Mouse (Mus musculus): ENCODE data around the gene Eea1. TPM values are rescaled to one million over a fixed set of nuclear protein-coding genes. Genes with fewer than 3 reads are reported as not detected.

The Eea1 gene
- polyA plus RNA-seq, 1 experiment: 2.8 TPM

- Histone ChIP-seq H3K4me1 (ENCODE audit: control insufficient read depth, insufficient read depth, insufficient read length, low read length) (peaks cover 4% of the 10 kb centered on the region; the same call in 1 of the 2 replicates), H3K4me3 (ENCODE audit: low read depth, low read length) (no peak overlapping the region), H3K27ac (ENCODE audit: insufficient read depth, low read depth, low read length) (no peak overlapping the region), H3K36me3 (ENCODE audit: control insufficient read depth, insufficient read depth, low read length) (no peaks in the 10 kb centered on the region), H3K27me3 (ENCODE audit: control insufficient read depth, insufficient read depth, low read length) (no peaks in the 10 kb centered on the region)
- whole genome bisulfite sequencing: 84% methylated on average over 4 of the region's 4 CpGs
- TF ChIP-seq CTCF (IDR thresholded peaks at IDR 0.05; ENCODE audit: extremely low read depth, insufficient read length, insufficient replicate concordance, low read depth, low read length) (no peak), POLR2A (IDR thresholded peaks at IDR 0.05; ENCODE audit: low read depth, low read length) (no peak)
Measured at GRCm38 (mm10) chr10:96079823-96080222, 139.4 kb downstream of the Eea1 start.

GRCm38 (mm10) chr10:96080440-96081381 is 140.3 kb downstream of the Eea1 start:
- H3K4me3 ChIP-seq (ENCODE audit: low read depth, low read length): no peak overlapping the region
- H3K27me3 ChIP-seq (ENCODE audit: control insufficient read depth, insufficient read depth, low read length): no peaks in the 10 kb centered on the region
- no peaks in the 10 kb centered on the region for H3K36me3 ChIP-seq (ENCODE audit: control insufficient read depth, insufficient read depth, low read length)
- H3K4me1 ChIP-seq (ENCODE audit: control insufficient read depth, insufficient read depth, insufficient read length, low read length): peaks cover 4% of the 10 kb centered on the region; the same call in 1 of the 2 replicates
- H3K27ac ChIP-seq (ENCODE audit: insufficient read depth, low read depth, low read length): no peak overlapping the region
- 54% methylated on average over 21 of the region's 21 CpGs for WGBS
- TF ChIP-seq POLR2A (IDR thresholded peaks at IDR 0.05; ENCODE audit: low read depth, low read length) (no peak), CTCF (IDR thresholded peaks at IDR 0.05; ENCODE audit: extremely low read depth, insufficient read length, insufficient replicate concordance, low read depth, low read length) (peak; percentile 63; the same call in 1 of the 2 replicates)

GRCm38 (mm10) chr10:96082203-96082602 is 141.8 kb downstream of the Eea1 start:
- H3K36me3 ChIP-seq (ENCODE audit: control insufficient read depth, insufficient read depth, low read length): no peaks in the 10 kb centered on the region
- no peak overlapping the region for H3K4me3 ChIP-seq (ENCODE audit: low read depth, low read length)
- no peak for TF ChIP-seq POLR2A (IDR thresholded peaks at IDR 0.05; ENCODE audit: low read depth, low read length)
- no peak for TF ChIP-seq CTCF (IDR thresholded peaks at IDR 0.05; ENCODE audit: extremely low read depth, insufficient read length, insufficient replicate concordance, low read depth, low read length)
- H3K27ac ChIP-seq (ENCODE audit: insufficient read depth, low read depth, low read length): no peak overlapping the region
- no peaks in the 10 kb centered on the region for H3K4me1 ChIP-seq (ENCODE audit: control insufficient read depth, insufficient read depth, insufficient read length, low read length)
- H3K27me3 ChIP-seq (ENCODE audit: control insufficient read depth, insufficient read depth, low read length): no peaks in the 10 kb centered on the region
- WGBS: 47% methylated on average over 3 of the region's 3 CpGs

DNA sequence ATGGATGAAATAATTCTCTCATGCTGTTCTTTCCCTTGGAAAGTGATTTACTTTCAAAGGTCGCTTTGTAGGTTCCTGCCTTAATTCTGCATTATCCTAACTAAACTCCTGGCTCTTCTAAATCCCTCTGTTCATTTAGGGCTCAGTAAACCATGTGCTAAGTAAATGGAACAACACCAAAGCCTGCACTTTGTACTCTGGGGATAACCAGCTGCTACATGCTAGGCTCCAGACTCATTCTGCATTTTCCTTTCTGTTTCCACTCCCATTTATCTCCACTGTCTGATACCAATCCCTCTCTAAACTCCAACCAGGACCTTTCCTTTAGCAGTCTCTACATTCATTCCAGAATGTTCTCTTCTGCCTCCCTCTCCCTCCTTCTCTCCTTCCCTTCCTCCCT is 149.3 kb downstream of the Eea1 start:
- no peaks in the 10 kb centered on the region for H3K27me3 ChIP-seq (ENCODE audit: control insufficient read depth, insufficient read depth, low read length)
- no peaks in the 10 kb centered on the region; the same call in 1 of the 2 replicates for H3K4me1 ChIP-seq (ENCODE audit: control insufficient read depth, insufficient read depth, insufficient read length, low read length)
- WGBS: 60% methylated on average over 1 of the region's 1 CpGs
- H3K27ac ChIP-seq (ENCODE audit: insufficient read depth, low read depth, low read length): no peak overlapping the region
- TF ChIP-seq CTCF (IDR thresholded peaks at IDR 0.05; ENCODE audit: extremely low read depth, insufficient read length, insufficient replicate concordance, low read depth, low read length) (no peak), POLR2A (IDR thresholded peaks at IDR 0.05; ENCODE audit: low read depth, low read length) (no peak)
- no peaks in the 10 kb centered on the region for H3K36me3 ChIP-seq (ENCODE audit: control insufficient read depth, insufficient read depth, low read length)
- H3K4me3 ChIP-seq (ENCODE audit: low read depth, low read length): no peak overlapping the region

DNA sequence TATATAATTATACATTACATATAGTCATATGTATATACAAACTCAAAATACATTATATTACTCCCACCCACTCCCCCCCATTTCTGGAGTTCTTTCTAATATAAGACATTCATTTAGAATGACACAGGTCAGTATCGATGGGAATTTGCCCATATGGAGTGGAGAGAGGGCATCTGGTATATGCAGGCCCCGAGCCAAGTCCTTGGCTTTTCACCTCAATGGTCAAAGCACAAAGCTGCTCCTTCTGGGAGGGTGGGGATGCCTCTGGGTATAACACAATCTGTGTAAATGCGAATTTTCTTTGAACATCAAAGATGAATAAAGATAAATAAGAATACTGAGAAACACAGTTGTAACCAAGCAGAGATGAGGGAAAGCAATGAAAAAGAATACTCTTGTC is 149.9 kb downstream of the Eea1 start:
- no peaks in the 10 kb centered on the region; the same call in 1 of the 2 replicates for H3K4me1 ChIP-seq (ENCODE audit: control insufficient read depth, insufficient read depth, insufficient read length, low read length)
- TF ChIP-seq CTCF (IDR thresholded peaks at IDR 0.05; ENCODE audit: extremely low read depth, insufficient read length, insufficient replicate concordance, low read depth, low read length): no peak
- no peak for TF ChIP-seq POLR2A (IDR thresholded peaks at IDR 0.05; ENCODE audit: low read depth, low read length)

GRCm38 (mm10) chr10:96093890-96094531 is 153.6 kb downstream of the Eea1 start:
- Histone ChIP-seq H3K27me3 (ENCODE audit: control insufficient read depth, insufficient read depth, low read length) (no peaks in the 10 kb centered on the region), H3K27ac (ENCODE audit: insufficient read depth, low read depth, low read length) (no peak overlapping the region), H3K4me1 (ENCODE audit: control insufficient read depth, insufficient read depth, insufficient read length, low read length) (peaks cover 2% of the 10 kb centered on the region; the same call in 1 of the 2 replicates), H3K4me3 (ENCODE audit: low read depth, low read length) (no peak overlapping the region), H3K36me3 (ENCODE audit: control insufficient read depth, insufficient read depth, low read length) (no peaks in the 10 kb centered on the region)
- 60% methylated on average over 2 of the region's 2 CpGs for WGBS
- TF ChIP-seq POLR2A (IDR thresholded peaks at IDR 0.05; ENCODE audit: low read depth, low read length) (no peak), CTCF (IDR thresholded peaks at IDR 0.05; ENCODE audit: extremely low read depth, insufficient read length, insufficient replicate concordance, low read depth, low read length) (no peak)

More for the DNA sequence above, 149.9 kb downstream of the Eea1 start:
- Histone ChIP-seq H3K4me3 (ENCODE audit: low read depth, low read length) (no peak overlapping the region), H3K36me3 (ENCODE audit: control insufficient read depth, insufficient read depth, low read length) (no peaks in the 10 kb centered on the region), H3K27ac (ENCODE audit: insufficient read depth, low read depth, low read length) (no peak overlapping the region), H3K27me3 (ENCODE audit: control insufficient read depth, insufficient read depth, low read length) (no peaks in the 10 kb centered on the region)
- WGBS: 85% methylated on average over 3 of the region's 3 CpGs

- Histone ChIP-seq H3K27me3 (ENCODE audit: control insufficient read depth, insufficient read depth, low read length) (no peaks in the 10 kb centered on the region), H3K4me3 (ENCODE audit: low read depth, low read length) (no peak overlapping the region), H3K4me1 (ENCODE audit: control insufficient read depth, insufficient read depth, insufficient read length, low read length) (peaks cover 2% of the 10 kb centered on the region; the same call in 1 of the 2 replicates), H3K36me3 (ENCODE audit: control insufficient read depth, insufficient read depth, low read length) (no peaks in the 10 kb centered on the region), H3K27ac (ENCODE audit: insufficient read depth, low read depth, low read length) (no peak overlapping the region)
- TF ChIP-seq POLR2A (IDR thresholded peaks at IDR 0.05; ENCODE audit: low read depth, low read length): no peak
- WGBS: 86% methylated on average over 2 of the region's 2 CpGs
Measured at GRCm38 (mm10) chr10:96094559-96094958, 154.1 kb downstream of the Eea1 start.

Other genes with a start within 250 kb of the Eea1 start
- gene Gm33543, start 97.7 kb upstream of the Eea1 start, polyA plus RNA-seq (2012; rRNA removed): not detected in 2 replicates
- gene Gm5426, start 196.0 kb downstream of the Eea1 start, polyA plus RNA-seq (2012; rRNA removed): not detected in 2 replicates

Measured in small intestine, adult 2 months (tissue).